Mouse (Mus musculus) erythroblast, embryonic 14.5 days (primary cell): ENCODE measurements around the gene Pdia4.

Experiments used
- GATA1 ChIP-seq: IDR thresholded peaks from 2 replicates; pipeline ENCODE4 v1.6.1; 2012; ENCODE audit warnings: low read length, inconsistent platforms, mixed read lengths
- TAL1 ChIP-seq: IDR thresholded peaks from 3 replicates; pipeline ENCODE4 v1.6.1; 2012; ENCODE audit warnings: low read length, inconsistent platforms, mixed read lengths

GRCm38 (mm10) chr6:47813257-47813878 is at the start of gene Pdia4:
- TF ChIP-seq GATA1 (no peak), TAL1 (no peak)
